Mouse (Mus musculus) stomach, postnatal 0 days (tissue): ENCODE results near the gene Abca17.

Source experiments
- CTCF ChIP-seq: IDR thresholded peaks from 2 replicates; pipeline ENCODE4 v1.5.1; 2016; ENCODE audit warnings: antibody characterized with exemption, low read depth, mild to moderate bottlenecking, moderate library complexity
- EP300 ChIP-seq: optimal IDR thresholded peaks from 2 replicates; pipeline ENCODE3; 2016; ENCODE audit warnings: antibody characterized with exemption

- TF ChIP-seq CTCF, result no peak
- no peak for TF ChIP-seq EP300
Observed at GRCm38 (mm10) chr17:24250988-24251319, 99.9 kb downstream of the Abca17 start.
